Comparison of ENCODE assay signal across 15 mouse cellular contexts in genomic region chr8:46232798-46233197, GRCm38 (mm10).
"Had no signal": no experiment of that assay in that cellular context is flagged by ENCODE, and none has a peak within 500 bp of the region (broad histone marks: within the 10 kb centered on the region; RNA-seq: fewer than 3 reads in every experiment).

No protein-coding gene starts in this region.

- H3K9me3 ChIP-seq: limb, embryonic 10.5 days; liver, embryonic 15.5 days; midbrain, embryonic 10.5 days; neural tube, embryonic 15.5 days had no signal

- H3K4me3 ChIP-seq: layer of hippocampus, adult 2 months; limb, embryonic 10.5 days; liver, embryonic 15.5 days; midbrain, embryonic 10.5 days; myocyte; neural tube, embryonic 15.5 days had no signal

- H3K4me1 ChIP-seq: midbrain, embryonic 10.5 days; neural tube, embryonic 15.5 days had no signal

- ATAC-seq: lung, postnatal 0 days had no signal

- H3K4me2 ChIP-seq: liver, embryonic 11.5 days; liver, embryonic 15.5 days; neural tube, embryonic 15.5 days had no signal

- H3K36me3 ChIP-seq: limb, embryonic 10.5 days; liver, embryonic 15.5 days; midbrain, embryonic 10.5 days; neural tube, embryonic 15.5 days had no signal

- H3K27me3 ChIP-seq: neural tube, embryonic 15.5 days had no signal

- H3K9ac ChIP-seq: liver, embryonic 15.5 days; neural tube, embryonic 15.5 days had no signal

- H3K27ac ChIP-seq: layer of hippocampus, adult 2 months; limb, embryonic 10.5 days; liver, embryonic 15.5 days; midbrain, embryonic 10.5 days; neural tube, embryonic 15.5 days had no signal

- DNase-seq: kidney, postnatal 10 days; kidney, postnatal 4 days; lung, adult 2 months; lung, postnatal 4 days; spleen, adult 18-20 months; thymus, adult 18-20 months; thymus, postnatal 14 days had no signal
